Mouse (Mus musculus) neutrophil, adult 5-6 weeks (primary cell): ENCODE results near the gene Ddx17. TPM values are rescaled to one million over a fixed set of nuclear protein-coding genes. Genes with fewer than 3 reads are reported as not detected.

Source experiments
- ATAC-seq: fragments of 151-379, 151-347 bp; 2 replicates; pipeline ENCODE4 v1.8.0; 2017; ENCODE audit warnings: mild to moderate bottlenecking, moderate TSS enrichment; ENCODE audit not compliant: insufficient number of reproducible peaks, poor library complexity, low FRiP score, severe bottlenecking; ENCODE audit errors: extremely low read depth
- total RNA-seq: library from RNA; stranded (forward); fragments of 200-1000 nt; gene quantifications from 2 replicates; pipeline ENCODE4 v1.2.3, GENCODE M21; 2017

Gene Ddx17
- total RNA-seq, 1 experiment from 2014 or later, result 386 TPM

DNA sequence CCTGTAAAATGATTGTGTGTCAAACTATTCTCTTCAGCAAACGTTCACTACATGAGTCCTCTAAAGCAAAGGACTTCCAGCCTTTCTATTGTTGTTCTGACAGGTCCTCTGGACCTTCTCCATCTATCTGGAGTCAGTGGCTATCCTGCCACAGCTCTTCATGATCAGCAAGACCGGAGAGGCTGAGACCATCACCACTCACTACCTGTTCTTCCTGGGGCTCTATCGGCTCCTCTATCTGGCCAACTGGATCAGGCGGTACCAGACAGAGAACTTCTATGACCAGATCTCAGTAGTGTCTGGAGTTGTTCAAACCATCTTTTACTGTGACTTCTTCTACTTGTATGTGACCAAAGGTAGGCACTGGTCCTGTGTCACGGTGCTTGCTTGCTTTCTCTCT lies 21.0 kb downstream of the Ddx17 start:
- ATAC-seq, result no peak

DNA sequence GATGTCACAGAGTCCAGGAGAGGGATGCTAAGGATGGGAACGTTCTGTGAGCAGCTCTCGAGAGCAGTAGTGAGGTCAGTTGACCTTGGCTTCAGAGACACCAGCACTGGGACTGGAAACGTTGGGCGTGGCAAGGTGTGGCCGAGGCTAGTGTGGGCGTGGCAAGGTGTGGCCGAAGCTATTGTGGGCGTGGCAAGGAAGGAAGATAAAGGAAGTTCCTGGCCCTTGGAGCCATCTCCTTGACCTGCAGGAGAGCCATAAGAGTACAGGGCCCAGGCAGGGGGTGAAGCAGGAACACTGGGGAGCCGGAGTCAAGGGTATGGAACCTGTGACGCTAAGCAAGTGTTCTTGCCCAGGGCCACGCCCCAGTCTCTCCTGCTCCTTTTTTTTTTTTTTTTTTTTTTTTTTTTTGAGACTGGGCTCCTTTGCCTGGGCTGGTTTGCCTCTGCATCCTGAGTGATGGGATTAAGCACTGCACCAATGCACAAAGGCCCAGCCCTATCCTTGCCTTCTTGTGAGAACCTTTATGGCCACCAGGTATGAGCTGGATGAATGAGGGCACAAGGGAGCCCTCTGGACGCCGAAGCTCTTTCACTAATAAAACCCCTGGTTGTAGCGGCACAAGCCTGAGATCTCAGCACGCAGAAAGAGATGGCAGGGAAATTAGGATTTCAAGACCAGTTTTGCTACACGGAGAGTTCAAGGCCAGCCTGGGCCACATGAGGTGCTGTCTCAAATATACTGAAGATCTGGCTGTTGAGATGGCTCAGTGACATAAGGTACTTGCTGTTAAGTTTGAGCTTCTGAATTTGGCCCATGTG lies 26.9 kb downstream of the Ddx17 start:
- ATAC-seq, result no peak

DNA sequence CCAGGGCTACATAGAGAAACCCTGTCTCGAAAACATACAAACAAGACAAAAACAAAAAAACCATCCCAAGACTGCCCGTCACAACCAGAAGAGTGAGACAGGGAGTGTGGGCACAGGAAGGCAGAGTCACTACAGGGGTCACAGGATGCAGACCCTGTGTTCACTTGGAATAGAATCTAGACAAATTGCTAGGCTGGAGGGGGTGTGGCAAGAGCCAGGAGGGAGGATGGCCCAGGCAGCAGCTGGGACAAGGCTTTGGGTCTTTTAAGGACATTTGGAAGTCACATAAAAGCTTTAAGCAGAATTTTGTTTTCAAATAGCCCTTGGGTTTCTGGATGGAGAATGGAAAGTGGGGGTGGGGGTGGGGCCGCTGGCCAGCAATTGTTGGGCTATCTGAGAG lies 28.0 kb downstream of the Ddx17 start:
- no peak for ATAC-seq

DNA sequence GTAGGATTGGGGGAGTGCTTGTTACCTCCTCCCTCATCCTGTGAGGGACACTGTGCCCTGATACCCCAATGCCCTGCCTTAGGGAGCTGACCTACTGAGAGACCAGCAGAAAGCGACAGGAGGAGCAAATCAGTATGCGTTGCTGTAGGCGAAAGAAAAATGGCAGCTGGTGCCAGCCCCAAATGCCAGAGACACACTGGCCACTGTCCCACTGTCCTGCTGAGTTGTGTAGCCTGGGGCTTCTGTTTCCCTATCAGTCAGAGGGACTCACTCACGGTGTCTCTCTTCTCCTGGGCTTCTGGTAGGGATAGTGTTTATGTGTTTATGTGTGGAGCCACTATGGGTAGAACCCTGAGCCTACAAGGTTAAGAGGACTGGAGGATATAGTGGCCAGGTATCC lies 28.8 kb downstream of the Ddx17 start:
- ATAC-seq, result no peak

DNA sequence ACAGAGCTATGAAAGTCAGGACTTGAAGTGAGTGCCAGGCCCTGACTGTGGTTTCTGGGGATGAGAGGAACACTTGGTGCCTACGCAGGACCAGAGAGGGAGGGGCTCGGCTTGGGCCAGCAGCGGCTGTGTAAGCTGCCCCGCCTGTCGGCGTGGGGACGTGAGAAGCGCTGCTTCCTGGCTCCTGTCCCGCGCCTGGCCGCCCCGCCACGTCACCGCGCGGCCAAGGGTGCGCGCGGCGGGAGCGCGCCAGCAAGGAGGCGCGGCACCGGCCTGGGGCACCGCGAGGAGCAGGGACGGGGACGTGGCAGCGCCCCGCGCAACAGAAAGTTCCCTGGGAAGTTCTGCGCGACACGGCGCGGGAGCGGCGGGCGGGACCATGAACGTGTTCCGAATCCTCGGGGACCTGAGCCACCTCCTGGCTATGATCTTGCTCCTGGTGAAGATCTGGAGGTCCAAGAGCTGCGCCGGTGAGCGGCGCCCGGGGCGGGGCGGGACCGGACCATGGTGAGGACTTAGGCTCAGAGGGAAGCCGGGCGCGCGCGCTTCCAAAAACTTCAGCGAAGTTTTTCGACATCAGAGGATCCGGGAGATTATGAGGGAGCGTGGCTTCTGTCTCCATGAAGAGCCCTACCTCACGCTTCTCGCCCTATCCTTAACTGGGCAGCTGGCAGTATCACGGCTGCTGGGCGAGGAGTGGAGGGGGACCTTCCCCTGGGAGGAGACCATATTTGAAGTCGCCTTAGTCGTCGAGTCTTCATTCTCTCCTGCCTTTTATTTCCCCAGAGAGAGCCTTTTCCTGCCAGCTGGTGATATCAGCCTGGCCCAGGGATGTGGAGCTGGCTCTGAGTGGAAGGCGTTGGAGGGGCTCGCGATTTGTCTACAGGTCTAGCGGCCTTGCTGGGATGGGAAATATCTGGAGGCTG lies 30.1 kb downstream of the Ddx17 start, which contains the start of gene Kdelr3:
Gene Kdelr3, plus strand, starts transcription at position 241 of the 926 bp plus-strand sequence.
- no peak for ATAC-seq

DNA sequence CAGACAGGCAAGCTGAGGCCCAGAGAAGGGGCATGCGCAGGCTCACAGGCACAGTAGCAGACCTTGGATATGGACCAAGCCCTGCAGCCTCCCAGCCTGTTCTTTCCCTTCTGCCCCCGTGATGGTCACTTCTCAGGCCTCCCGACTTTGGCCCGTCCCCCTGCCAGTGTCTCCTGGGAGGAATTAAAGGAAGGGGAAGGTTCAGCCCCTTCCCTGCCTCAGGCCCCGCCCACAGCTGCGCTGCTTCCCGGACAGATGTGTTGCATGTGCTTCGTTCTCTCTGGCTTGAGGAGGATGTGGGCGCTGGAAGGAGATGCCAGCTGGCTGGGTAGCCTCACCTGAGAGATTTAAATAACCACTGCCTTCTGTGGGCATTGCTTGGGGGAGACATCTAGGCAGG lies 32.6 kb downstream of the Ddx17 start:
- no peak for ATAC-seq

DNA sequence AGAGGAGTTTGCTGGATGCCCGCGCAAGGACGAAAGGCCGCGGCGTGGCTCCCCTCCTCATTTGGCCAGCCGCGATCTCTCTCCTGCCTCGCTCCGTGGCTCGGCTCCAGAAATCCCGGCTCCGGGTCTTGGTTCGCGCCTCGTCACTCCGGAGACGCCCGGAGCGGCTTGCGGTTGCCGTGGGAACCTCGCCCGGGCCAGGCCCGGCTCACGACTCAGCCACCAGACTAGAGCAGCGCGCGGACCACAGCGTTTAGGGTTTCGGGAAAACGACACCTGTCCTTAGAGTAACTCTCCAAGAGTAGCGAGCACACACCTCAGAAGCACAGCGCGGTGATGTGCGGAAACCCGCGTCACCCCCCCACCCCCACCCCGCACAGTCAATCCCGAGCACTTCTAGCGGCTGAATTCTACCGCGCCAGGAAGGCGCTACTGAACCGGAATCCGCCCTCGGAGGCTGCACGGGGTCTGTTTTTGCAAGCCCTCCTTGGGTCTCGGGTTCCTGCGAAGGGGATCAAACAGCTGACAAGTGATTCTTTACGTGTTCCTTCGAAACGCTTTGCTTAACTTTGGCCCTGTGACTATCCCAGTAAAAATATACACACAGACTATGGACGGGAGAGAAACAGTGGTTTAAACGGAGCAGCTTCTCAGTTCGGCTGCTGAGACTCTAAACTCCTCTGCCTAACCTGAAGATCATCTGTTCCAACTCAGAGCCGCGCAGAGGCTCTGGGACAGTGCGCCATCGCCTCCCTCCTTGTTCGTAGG lies 34.8 kb downstream of the Ddx17 start:
- no peak for ATAC-seq

DNA sequence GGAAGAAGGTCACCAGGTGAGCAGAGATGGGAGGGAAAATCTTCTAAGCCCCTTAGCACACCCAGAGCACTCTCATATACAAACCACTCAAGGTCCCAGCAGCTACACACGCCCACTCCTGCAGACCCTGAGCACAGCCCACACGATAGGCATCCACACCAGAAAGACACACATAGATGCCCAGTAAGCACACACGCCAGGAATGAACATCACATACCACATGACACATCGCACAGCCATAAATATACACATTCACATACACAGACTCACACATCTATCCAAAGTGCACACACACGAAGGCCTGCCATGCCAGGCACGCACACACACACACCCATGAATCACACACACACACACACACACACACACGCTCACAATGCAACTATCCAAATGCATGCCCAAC lies 36.1 kb downstream of the Ddx17 start:
- no peak for ATAC-seq

DNA sequence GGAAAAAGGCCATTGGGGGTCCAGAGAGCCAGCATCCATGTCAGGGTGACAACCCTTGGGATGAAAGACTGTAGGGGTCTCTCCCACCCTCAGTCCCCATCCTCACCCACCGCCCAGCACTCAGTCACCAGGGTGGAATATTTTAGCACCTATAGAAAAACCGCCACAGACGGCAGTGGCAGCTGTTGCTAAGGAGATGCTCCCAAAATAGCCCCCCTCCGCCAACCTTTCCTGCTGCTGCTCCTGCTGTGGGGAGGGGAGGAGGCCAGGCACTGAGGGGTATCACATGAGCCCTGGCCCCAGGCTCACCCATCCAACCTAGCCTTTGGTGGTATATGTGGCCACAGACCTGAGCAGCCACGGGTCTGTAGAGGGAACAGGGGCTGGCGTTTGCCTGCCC lies 36.5 kb downstream of the Ddx17 start:
- ATAC-seq, result no peak

DNA sequence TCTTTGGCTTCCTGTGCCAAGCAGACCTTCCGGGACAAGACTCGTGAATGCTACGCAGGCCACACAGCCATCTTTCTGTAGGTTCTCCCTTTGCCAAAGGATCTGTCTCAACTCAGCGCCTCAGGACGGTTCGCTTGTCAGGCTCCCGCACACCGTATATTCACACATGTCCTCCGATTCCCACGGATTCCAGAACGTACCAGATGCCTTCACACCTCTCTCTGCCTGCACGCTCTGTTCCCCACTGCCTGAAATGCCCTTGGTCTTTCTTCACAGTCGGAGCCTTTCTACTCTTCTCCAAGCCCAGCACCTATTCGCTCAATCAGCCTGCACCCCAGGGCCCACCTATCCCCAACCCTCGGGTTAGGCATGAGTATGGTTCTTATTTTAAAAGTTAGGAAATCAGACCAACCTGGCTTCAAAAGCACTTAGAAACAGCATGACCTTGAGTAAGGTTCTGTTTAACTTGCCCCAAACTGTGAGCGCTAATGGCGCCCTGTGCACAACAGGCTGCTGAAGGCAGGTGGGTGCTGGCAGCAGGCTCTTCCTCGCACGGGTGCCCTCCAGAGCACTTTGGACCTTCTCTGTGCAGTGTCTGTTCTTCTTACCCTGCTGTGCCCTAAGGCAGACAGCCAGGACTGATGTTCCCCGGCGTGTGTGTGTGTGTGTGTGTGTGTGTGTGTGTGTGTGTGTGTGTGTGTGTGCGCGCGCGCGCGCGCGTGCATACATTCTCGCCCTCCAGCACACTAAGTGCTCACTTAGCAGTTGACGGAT lies 39.3 kb downstream of the Ddx17 start:
- ATAC-seq, result no peak

DNA sequence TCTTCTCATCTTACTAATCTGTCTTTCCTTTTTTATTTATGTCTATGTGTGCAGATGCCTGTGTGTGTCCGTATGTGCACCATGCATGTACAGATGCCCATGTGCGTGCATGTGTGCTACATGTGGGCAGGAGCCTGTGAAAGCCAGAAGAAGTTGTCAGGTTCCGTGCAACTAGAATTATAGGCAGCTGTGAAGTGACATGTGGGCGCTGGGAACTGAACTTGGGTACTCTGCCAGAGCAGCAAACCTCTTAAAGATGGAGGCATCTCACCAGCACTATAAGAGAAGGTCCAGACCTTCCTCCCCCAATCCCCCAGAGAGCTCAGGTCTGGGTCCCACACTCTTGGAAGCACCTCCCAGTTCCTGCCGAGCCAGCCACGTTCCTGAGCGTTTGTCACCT lies 40.1 kb downstream of the Ddx17 start:
- ATAC-seq, result no peak

DNA sequence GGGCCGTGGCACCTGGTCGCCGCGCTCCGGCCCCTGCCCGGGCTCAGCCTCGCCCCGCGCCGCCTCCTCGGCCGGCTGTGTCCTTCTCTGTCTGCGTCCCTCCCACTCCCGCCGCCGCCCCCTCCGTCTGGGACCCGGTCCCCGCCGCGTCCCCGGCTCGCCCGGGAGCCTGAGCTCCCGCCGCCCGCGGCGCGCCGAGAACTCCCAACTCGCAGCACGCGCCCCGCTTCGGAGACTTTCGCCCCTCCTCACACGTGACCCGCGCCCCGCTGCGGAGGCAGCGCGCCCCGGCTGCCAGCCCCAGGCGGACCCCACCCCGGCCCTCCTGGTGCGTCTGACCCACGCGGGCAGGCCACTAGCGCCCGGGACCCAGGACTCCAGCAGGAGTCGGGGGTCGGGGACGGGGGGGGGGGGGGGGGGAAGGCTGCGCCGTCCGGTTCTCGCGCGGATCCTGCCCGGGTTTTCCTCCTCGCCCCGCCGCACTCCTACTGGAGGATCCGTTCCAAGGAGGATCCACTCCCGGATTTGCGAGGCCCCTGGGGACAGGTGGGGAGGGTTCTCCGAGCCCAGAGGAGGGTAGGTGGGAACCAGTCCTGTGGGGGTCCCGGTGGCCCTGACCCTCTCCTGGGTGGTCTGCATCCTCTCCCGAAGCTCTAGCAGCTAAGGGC lies 40.8 kb downstream of the Ddx17 start:
- no peak for ATAC-seq

DNA sequence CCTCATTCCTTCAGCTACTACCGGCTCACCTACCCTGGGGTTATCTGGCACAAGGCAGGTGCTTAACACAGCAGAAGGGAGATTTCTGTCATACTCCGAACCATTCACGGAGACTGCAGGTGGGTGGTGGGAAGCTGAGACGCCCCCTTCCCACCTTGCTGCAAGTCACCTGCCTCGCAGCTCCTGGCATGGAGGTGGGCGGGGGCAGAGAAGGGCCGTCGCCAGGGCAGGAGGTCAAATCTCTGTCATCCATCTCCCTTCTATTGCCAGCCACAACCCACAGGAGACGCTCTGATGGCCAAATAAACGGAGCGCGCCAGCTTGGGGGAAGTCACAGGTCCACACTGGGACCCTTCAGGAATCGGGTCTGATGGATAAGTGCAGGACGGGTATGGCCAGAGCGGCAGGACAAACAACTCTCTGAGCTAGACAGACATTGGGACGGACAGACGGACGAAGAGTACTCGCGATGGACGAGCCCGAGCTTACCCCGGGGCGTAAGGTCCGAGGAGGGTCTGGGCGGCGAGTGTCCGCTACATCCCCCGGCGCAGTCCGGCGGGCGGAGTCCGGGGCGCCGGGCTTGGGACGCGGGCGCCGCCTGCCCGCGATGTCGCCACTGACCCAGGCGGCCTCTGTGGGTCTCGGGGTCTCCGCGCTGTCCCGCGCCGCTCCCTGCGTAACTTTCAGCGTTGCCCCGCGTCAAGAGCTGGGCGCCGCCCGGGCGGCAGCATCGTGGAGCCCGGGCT lies 41.7 kb downstream of the Ddx17 start, which contains the start of gene Kcnj4:
Gene Kcnj4, minus strand, starts transcription at position 535 of the 746 bp plus-strand sequence.
- ATAC-seq, result no peak

DNA sequence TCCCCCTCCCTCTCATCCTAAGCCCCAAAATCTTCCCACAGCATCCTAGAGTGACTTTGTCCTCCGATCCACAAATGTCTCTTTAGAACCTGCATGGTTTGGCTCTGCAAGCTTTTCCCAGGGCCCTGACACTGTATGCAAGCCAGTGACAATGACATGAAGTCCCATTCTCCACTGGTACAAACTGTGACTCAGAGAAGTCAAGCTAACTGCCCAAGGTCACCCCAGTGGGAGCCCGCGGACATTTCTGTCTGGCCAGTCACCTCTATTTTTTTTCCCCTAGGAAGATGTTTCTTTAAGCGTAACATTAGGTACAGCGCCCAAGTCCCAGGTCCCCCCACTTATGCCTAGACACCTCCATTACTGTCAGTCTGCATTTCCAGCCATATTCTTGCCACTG lies 43.1 kb downstream of the Ddx17 start:
- ATAC-seq, result no peak

DNA sequence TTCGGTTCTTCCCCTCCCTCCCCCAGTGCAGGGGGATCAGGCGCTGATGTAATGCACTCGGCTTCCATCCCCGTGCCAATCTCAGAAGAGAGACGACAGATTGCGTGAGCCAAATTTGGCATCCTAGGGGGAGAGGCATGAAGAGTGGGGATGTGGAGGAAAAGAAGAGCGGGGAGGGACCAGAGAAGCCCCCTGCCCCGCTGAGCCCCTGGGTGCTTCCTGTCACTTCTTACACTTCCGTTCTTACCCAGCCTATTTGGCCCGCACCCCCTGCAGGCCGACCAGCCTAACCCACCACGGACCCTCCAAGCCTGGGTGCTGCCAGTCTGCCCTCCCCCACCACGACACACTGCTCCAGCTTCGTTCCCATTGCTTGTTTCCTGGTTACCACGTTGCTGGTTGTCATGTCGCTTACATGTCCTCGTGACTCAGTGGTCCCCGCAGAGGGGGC lies 43.6 kb downstream of the Ddx17 start:
- ATAC-seq, result no peak

DNA sequence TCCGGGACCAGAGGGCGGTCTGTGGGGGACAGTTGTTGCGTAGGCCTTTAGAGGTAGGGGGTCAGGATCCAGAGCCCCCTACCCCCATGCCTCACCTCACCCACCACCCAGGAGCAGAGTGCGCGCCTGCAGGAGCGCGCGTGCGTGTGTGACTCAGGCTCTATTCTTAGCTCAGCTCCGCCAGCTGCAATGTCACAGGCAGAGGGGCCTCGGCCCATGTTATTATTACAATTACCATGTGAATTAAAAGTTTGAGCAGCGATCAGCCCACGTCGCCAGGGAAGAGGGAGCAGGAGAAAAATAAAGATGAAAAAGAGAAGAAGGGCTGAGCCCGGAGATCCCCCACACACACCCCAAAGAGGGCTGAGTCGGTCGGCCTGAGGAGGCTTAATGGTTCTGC lies 46.4 kb downstream of the Ddx17 start:
- ATAC-seq, result no peak

DNA sequence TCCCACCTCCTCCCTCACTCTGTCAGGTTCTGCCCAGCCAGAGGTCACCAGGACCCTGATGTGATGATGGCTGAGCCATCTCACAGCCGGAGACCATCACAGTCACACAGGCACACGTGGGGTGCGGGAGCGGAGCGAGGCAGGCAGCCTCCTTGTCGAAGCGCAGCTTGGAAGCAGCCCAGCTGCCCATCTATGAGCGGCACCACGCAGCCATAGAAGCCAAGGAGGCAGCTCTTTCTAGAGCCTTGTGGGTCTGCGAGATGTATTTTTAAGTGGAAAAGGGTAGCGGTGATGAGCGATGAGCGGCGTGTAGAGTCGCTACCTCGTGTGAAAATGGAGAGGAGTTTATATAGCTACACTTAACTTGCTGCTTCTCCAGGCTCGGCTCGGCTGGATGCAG lies 53.0 kb downstream of the Ddx17 start:
- ATAC-seq, result no peak
